Mouse (Mus musculus): ENCODE results near the gene Timp3. TPM values are rescaled to one million over a fixed set of nuclear protein-coding genes. Genes with fewer than 3 reads are reported as not detected.

The Timp3 gene
- polyA plus RNA-seq, 1 experiment, result 30.5 TPM

GRCm38 (mm10) chr10:86264618-86265017, 35.6 kb upstream of the Timp3 start:
- Histone ChIP-seq H3K4me3 (ENCODE audit: control insufficient read depth, insufficient read depth, low read length) (no peak overlapping the region), H3K27ac (ENCODE audit: control insufficient read depth, insufficient read depth, low read length) (no peak overlapping the region), H3K27me3 (ENCODE audit: control insufficient read depth, insufficient read depth, low read length) (no peaks in the 10 kb centered on the region), H3K4me1 (replicated peaks; ENCODE audit: control insufficient read depth, insufficient read depth, low read length) (no peaks in the 10 kb centered on the region), H3K36me3 (ENCODE audit: control insufficient read depth, insufficient read depth, low read length) (no peaks in the 10 kb centered on the region)
- 96% methylated on average over 9 of the region's 9 CpGs for WGBS
- TF ChIP-seq POLR2A (IDR thresholded peaks at IDR 0.05; ENCODE audit: control insufficient read depth, extremely low read depth, insufficient read depth, low read length, poor library complexity) (no peak), CTCF (IDR thresholded peaks at IDR 0.05; ENCODE audit: borderline replicate concordance, control insufficient read depth, extremely low read depth, insufficient read depth, low read length, poor library complexity) (no peak)
- no peak for DNase-seq

GRCm38 (mm10) chr10:86270254-86270653, 29.9 kb upstream of the Timp3 start:
- no peak overlapping the region for H3K4me3 ChIP-seq (ENCODE audit: control insufficient read depth, insufficient read depth, low read length)
- no peak for DNase-seq
- no peak overlapping the region for H3K27ac ChIP-seq (ENCODE audit: control insufficient read depth, insufficient read depth, low read length)
- H3K27me3 ChIP-seq (ENCODE audit: control insufficient read depth, insufficient read depth, low read length), result no peaks in the 10 kb centered on the region
- H3K4me1 ChIP-seq (replicated peaks; ENCODE audit: control insufficient read depth, insufficient read depth, low read length), result no peaks in the 10 kb centered on the region
- 79% methylated on average over 3 of the region's 3 CpGs for WGBS
- TF ChIP-seq POLR2A (IDR thresholded peaks at IDR 0.05; ENCODE audit: control insufficient read depth, extremely low read depth, insufficient read depth, low read length, poor library complexity), result no peak
- no peak for TF ChIP-seq CTCF (IDR thresholded peaks at IDR 0.05; ENCODE audit: borderline replicate concordance, control insufficient read depth, extremely low read depth, insufficient read depth, low read length, poor library complexity)
- H3K36me3 ChIP-seq (ENCODE audit: control insufficient read depth, insufficient read depth, low read length), result no peaks in the 10 kb centered on the region

- TF ChIP-seq CTCF (IDR thresholded peaks at IDR 0.05; ENCODE audit: borderline replicate concordance, control insufficient read depth, extremely low read depth, insufficient read depth, low read length, poor library complexity) (no peak), POLR2A (IDR thresholded peaks at IDR 0.05; ENCODE audit: control insufficient read depth, extremely low read depth, insufficient read depth, low read length, poor library complexity) (no peak)
- Histone ChIP-seq H3K4me1 (replicated peaks; ENCODE audit: control insufficient read depth, insufficient read depth, low read length) (no peaks in the 10 kb centered on the region), H3K27ac (ENCODE audit: control insufficient read depth, insufficient read depth, low read length) (no peak overlapping the region), H3K27me3 (ENCODE audit: control insufficient read depth, insufficient read depth, low read length) (no peaks in the 10 kb centered on the region), H3K4me3 (ENCODE audit: control insufficient read depth, insufficient read depth, low read length) (no peak overlapping the region), H3K36me3 (ENCODE audit: control insufficient read depth, insufficient read depth, low read length) (no peaks in the 10 kb centered on the region)
- 93% methylated on average over 3 of the region's 3 CpGs for WGBS
- DNase-seq, result no peak
Observed at GRCm38 (mm10) chr10:86272826-86273225, 27.3 kb upstream of the Timp3 start.

- TF ChIP-seq CTCF (IDR thresholded peaks at IDR 0.05; ENCODE audit: borderline replicate concordance, control insufficient read depth, extremely low read depth, insufficient read depth, low read length, poor library complexity) (no peak), POLR2A (IDR thresholded peaks at IDR 0.05; ENCODE audit: control insufficient read depth, extremely low read depth, insufficient read depth, low read length, poor library complexity) (no peak)
- H3K4me1 ChIP-seq (replicated peaks; ENCODE audit: control insufficient read depth, insufficient read depth, low read length), result no peaks in the 10 kb centered on the region
- 69% methylated on average over 19 of the region's 19 CpGs for WGBS
- H3K27me3 ChIP-seq (ENCODE audit: control insufficient read depth, insufficient read depth, low read length), result no peaks in the 10 kb centered on the region
- no peak for DNase-seq
- H3K27ac ChIP-seq (ENCODE audit: control insufficient read depth, insufficient read depth, low read length), result no peak overlapping the region
- H3K4me3 ChIP-seq (ENCODE audit: control insufficient read depth, insufficient read depth, low read length), result no peak overlapping the region
- no peaks in the 10 kb centered on the region for H3K36me3 ChIP-seq (ENCODE audit: control insufficient read depth, insufficient read depth, low read length)
Observed at GRCm38 (mm10) chr10:86273410-86274191, 26.6 kb upstream of the Timp3 start.

- H3K36me3 ChIP-seq (ENCODE audit: control insufficient read depth, insufficient read depth, low read length), result no peaks in the 10 kb centered on the region
- 96% methylated on average over 5 of the region's 5 CpGs for WGBS
- no peaks in the 10 kb centered on the region for H3K27me3 ChIP-seq (ENCODE audit: control insufficient read depth, insufficient read depth, low read length)
- H3K27ac ChIP-seq (ENCODE audit: control insufficient read depth, insufficient read depth, low read length), result no peak overlapping the region
- H3K4me1 ChIP-seq (replicated peaks; ENCODE audit: control insufficient read depth, insufficient read depth, low read length), result no peaks in the 10 kb centered on the region
- H3K4me3 ChIP-seq (ENCODE audit: control insufficient read depth, insufficient read depth, low read length), result no peak overlapping the region
- no peak for DNase-seq
- no peak for TF ChIP-seq POLR2A (IDR thresholded peaks at IDR 0.05; ENCODE audit: control insufficient read depth, extremely low read depth, insufficient read depth, low read length, poor library complexity)
- no peak for TF ChIP-seq CTCF (IDR thresholded peaks at IDR 0.05; ENCODE audit: borderline replicate concordance, control insufficient read depth, extremely low read depth, insufficient read depth, low read length, poor library complexity)
Observed at GRCm38 (mm10) chr10:86275585-86275984, 24.6 kb upstream of the Timp3 start.

- WGBS, result 5% methylated on average over 5 of the region's 5 CpGs
- Histone ChIP-seq H3K27me3 (ENCODE audit: control insufficient read depth, insufficient read depth, low read length) (no peaks in the 10 kb centered on the region), H3K27ac (ENCODE audit: control insufficient read depth, insufficient read depth, low read length) (no peak overlapping the region), H3K36me3 (ENCODE audit: control insufficient read depth, insufficient read depth, low read length) (no peaks in the 10 kb centered on the region), H3K4me1 (replicated peaks; ENCODE audit: control insufficient read depth, insufficient read depth, low read length) (no peaks in the 10 kb centered on the region), H3K4me3 (ENCODE audit: control insufficient read depth, insufficient read depth, low read length) (no peak overlapping the region)
- DNase-seq, result no peak
- TF ChIP-seq CTCF (IDR thresholded peaks at IDR 0.05; ENCODE audit: borderline replicate concordance, control insufficient read depth, extremely low read depth, insufficient read depth, low read length, poor library complexity) (no peak), POLR2A (IDR thresholded peaks at IDR 0.05; ENCODE audit: control insufficient read depth, extremely low read depth, insufficient read depth, low read length, poor library complexity) (no peak)
Observed at GRCm38 (mm10) chr10:86277327-86277726, 22.8 kb upstream of the Timp3 start.

Measured in thymus, adult 2 months (tissue).